Mouse (Mus musculus) cerebellum, adult 2 months (tissue): ENCODE data around the gene Rilp.

Experiments used
- CTCF ChIP-seq: fragments of 200-500 bp; IDR thresholded peaks from 2 replicates; pipeline ENCODE4 v1.5.1; 2011; ENCODE audit warnings: low read depth, mild to moderate bottlenecking, control low read depth, low read length, moderate library complexity, borderline replicate concordance; ENCODE audit not compliant: insufficient read depth
- POLR2A ChIP-seq: fragments of 200-500 bp; IDR thresholded peaks from 2 replicates; pipeline ENCODE4 v1.6.1; 2011; ENCODE audit warnings: low read length, control low read depth, borderline replicate concordance; ENCODE audit not compliant: insufficient read depth

- no peak for TF ChIP-seq CTCF
- TF ChIP-seq POLR2A = no peak
Measured at GRCm38 (mm10) chr11:75464417-75464816, 45.5 kb upstream of the Rilp start.
